Mouse (Mus musculus) lung, embryonic 15.5 days (tissue): ENCODE data around the gene Natd1. TPM values are rescaled to one million over a fixed set of nuclear protein-coding genes. Genes with fewer than 3 reads are reported as not detected.

Experiments
- ATAC-seq: fragments of 200-750 bp; cut with Nextera tagmentation; 2 replicates; pipeline ENCODE4 v1.8.0; 2017; ENCODE audit warnings: moderate number of reproducible peaks, borderline replicate concordance; ENCODE audit not compliant: low FRiP score, low TSS enrichment; ENCODE audit errors: extremely low read depth
- H3K27ac ChIP-seq: fragments of 300-500 bp; sonication (generic); 2 replicates; pipeline ENCODE4 v1.5.1; 2015; ENCODE audit warnings: moderate library complexity, mild to moderate bottlenecking, inconsistent platforms
- H3K27me3 ChIP-seq: fragments of 300-500 bp; sonication (generic); 2 replicates; pipeline ENCODE4 v1.6.1; 2015; ENCODE audit warnings: inconsistent platforms
- H3K36me3 ChIP-seq: fragments of 300-500 bp; sonication (generic); 2 replicates; pipeline ENCODE4 v1.6.1; 2015; ENCODE audit warnings: inconsistent platforms
- H3K4me1 ChIP-seq: fragments of 300-500 bp; sonication (generic); 2 replicates; pipeline ENCODE4 v1.6.1; 2015; ENCODE audit warnings: inconsistent platforms
- H3K4me2 ChIP-seq: fragments of 300-500 bp; sonication (generic); 2 replicates; pipeline ENCODE4 v1.6.1; 2015; ENCODE audit warnings: inconsistent platforms, mild to moderate bottlenecking, moderate library complexity
- H3K4me3 ChIP-seq: fragments of 300-500 bp; sonication (generic); 2 replicates; pipeline ENCODE4 v1.5.1; 2015; ENCODE audit warnings: mild to moderate bottlenecking, inconsistent platforms
- H3K9ac ChIP-seq: fragments of 300-500 bp; sonication (generic); 2 replicates; pipeline ENCODE4 v1.6.1; 2015; ENCODE audit warnings: inconsistent platforms
- H3K9me3 ChIP-seq: fragments of 300-500 bp; sonication (generic); 2 replicates; pipeline ENCODE4 v1.6.1; 2016; ENCODE audit warnings: inconsistent platforms
- WGBS: fragments of 180-500 bp; shearing (Covaris S2); methylation state at CpG from one replicate; pipeline ENCODE4 v1.1.7; 2015; 5-methylcytosine and 5-hydroxymethylcytosine counted together
- polyA plus RNA-seq: library from polyadenylated mRNA; unstranded; fragments of >200 nt; fragmentation: Nextera tagmentation; extraction: Ambion mirVana; gene quantifications from 2 replicates; pipeline ENCODE4 v1.2.1, GENCODE M21; 2015

Gene Natd1
- polyA plus RNA-seq, 1 experiment from 2014 or later = 26.6 TPM

DNA sequence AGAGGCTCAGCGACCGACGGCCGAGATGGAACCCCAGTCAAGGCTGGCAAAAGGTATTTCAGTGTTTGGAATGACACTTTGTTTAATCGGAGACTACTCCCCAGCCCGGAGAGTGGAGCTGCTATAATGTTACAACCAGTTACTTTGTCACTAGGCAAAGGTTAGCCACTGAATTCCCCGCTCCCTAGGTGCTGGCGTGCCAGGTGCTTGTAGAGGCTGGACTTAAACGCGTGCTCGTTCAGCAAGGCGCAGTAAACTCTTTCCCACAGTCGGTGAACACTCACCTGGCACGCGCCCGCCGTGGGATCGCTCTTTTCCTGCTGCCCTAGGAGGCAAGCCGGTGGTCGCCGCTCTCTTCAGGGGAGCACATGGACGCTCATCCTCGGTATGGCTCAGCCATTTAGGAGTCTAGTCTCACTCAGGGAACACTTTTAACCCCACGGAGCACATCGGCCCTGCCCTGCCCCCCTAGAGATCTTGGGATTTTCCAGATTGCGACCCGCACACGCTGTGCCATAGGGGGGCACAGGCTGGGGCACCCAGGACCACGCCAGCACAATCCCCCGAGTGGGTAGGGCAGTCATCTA is 16.8 kb upstream of the Natd1 start:
- no peaks in the 10 kb centered on the region for H3K36me3 ChIP-seq
- H3K4me3 ChIP-seq = peak overlapping the region; percentile 79
- ATAC-seq = no peak
- 0 out of 2 replicates have a peak overlapping the region, but pooled peaks have one; percentile 7 for H3K27ac ChIP-seq
- H3K9ac ChIP-seq = peak overlapping the region; percentile 61
- no peaks in the 10 kb centered on the region for H3K27me3 ChIP-seq
- H3K4me1 ChIP-seq = peaks cover 61% of the 10 kb centered on the region
- no peaks in the 10 kb centered on the region for H3K9me3 ChIP-seq
- WGBS = under 1% methylated on average over 30 of the region's 30 CpGs
- peak overlapping the region; percentile 89 for H3K4me2 ChIP-seq

DNA sequence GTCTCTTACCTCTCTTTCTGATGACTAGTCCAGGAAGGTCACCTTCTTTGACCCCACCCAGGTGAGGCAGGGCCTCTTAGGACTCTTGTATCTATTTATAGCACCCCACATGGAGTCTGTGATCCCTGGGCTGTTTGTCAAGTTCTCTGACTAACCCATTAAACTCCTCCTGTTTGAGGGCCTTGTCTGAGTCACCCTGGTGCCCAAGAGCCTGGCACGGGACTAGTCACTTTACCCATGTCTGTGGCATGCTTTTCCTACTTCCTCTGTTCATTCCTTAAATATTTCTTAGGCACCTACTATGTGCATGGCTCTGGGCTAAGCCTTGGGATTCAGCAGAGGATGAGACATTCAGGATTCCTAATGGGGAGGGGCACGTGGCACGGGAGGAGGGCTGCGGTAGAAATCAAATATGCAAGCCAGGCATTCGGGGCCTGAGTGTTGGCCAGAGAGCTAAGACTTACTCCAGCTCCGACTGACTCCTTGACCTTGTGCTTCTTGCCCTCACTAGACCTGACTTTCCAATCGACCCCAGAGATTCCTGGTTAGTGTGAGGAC is 16.3 kb upstream of the Natd1 start:
- 12% methylated on average over 7 of the region's 7 CpGs for WGBS
- H3K9ac ChIP-seq = peak overlapping the region; percentile 61; the same call in 1 of the 2 replicates
- H3K4me2 ChIP-seq = peak overlapping the region; percentile 89
- H3K9me3 ChIP-seq = no peaks in the 10 kb centered on the region
- H3K27me3 ChIP-seq = no peaks in the 10 kb centered on the region
- no peak for ATAC-seq
- H3K4me3 ChIP-seq = peak overlapping the region; percentile 79
- no peak overlapping the region for H3K27ac ChIP-seq
- H3K36me3 ChIP-seq = no peaks in the 10 kb centered on the region
- H3K4me1 ChIP-seq = peaks cover 55% of the 10 kb centered on the region

DNA sequence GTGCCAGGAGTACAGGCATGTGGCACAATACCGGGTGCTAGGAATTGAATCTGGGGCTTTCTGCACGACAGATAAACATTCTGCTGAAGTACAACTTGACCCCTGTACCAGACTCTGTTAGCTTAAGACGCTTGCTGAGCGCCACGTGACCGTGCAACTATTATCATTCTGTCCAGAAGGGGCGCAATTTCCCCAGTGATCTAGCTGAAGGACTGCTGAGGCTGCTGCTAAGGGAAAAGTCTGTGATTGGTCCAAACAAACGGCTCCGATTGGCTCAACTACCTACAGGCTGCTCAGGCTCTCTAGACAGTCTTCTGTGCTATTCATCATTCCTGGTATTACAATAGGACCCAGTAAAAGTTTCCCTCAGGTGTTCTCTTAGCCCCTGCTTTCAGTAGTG is 12.7 kb upstream of the Natd1 start:
- Histone ChIP-seq H3K27me3 (no peaks in the 10 kb centered on the region), H3K4me3 (peak overlapping the region; percentile 13; the same call in 1 of the 2 replicates), H3K27ac (peak overlapping the region; percentile 37; the same call in 1 of the 2 replicates), H3K9ac (no peak overlapping the region), H3K4me2 (peak overlapping the region; percentile 44), H3K9me3 (no peaks in the 10 kb centered on the region), H3K4me1 (peaks cover 24% of the 10 kb centered on the region), H3K36me3 (no peaks in the 10 kb centered on the region)
- WGBS = 0% methylated on average over 9 of the region's 9 CpGs
- ATAC-seq = peak; percentile 43; the same call in 1 of the 2 replicates

DNA sequence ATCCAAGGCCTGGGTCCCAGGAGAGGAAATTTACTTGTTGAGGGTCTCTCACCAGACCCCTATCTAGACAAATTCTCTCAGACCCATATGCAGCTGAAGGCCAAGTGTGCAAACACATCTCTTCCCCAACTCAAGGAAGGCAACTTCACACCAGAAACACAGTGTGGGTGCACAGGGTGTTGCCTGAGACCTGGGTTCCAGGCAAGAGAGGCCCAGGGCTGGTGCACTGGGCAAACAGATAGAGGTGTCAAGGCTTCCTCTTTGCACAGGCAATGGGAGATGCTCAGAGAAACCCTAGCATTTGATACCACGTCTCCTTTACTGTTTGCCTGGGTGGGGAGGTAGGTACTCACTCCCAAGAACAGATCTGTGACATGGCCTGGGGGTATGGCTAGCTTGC is 10.4 kb upstream of the Natd1 start:
- no peak overlapping the region for H3K4me2 ChIP-seq
- WGBS = 80% methylated on average over 1 of the region's 1 CpGs
- no peaks in the 10 kb centered on the region for H3K27me3 ChIP-seq
- H3K36me3 ChIP-seq = no peaks in the 10 kb centered on the region
- no peak for ATAC-seq
- H3K4me1 ChIP-seq = peaks cover 13% of the 10 kb centered on the region
- H3K4me3 ChIP-seq = no peak overlapping the region
- H3K9ac ChIP-seq = no peak overlapping the region
- no peak overlapping the region for H3K27ac ChIP-seq
- H3K9me3 ChIP-seq = no peaks in the 10 kb centered on the region

DNA sequence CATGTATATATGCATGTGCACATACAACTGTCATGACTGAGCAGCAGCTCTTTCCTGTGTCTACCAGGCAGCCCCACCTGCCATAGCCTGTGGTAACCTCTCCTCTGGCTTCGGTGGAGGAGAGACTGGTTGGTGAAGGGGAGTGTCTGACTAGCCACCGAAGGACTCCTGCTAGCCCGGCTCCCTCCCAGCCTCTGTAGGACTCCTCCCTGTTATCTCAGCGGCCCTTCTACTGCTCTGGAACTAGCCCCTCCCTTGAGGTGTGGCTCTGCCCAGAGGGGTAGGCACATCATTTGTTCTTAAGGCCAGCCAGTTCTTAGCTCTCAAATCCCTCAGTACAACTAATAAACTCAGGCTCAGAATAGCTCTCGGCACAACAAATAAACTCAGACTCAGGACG is 9.9 kb upstream of the Natd1 start:
- Histone ChIP-seq H3K27ac (no peak overlapping the region), H3K4me3 (no peak overlapping the region), H3K9me3 (no peaks in the 10 kb centered on the region), H3K27me3 (no peaks in the 10 kb centered on the region), H3K4me1 (peaks cover 13% of the 10 kb centered on the region), H3K4me2 (no peak overlapping the region), H3K9ac (no peak overlapping the region), H3K36me3 (no peaks in the 10 kb centered on the region)
- WGBS = 38% methylated on average over 6 of the region's 6 CpGs
- ATAC-seq = no peak

DNA sequence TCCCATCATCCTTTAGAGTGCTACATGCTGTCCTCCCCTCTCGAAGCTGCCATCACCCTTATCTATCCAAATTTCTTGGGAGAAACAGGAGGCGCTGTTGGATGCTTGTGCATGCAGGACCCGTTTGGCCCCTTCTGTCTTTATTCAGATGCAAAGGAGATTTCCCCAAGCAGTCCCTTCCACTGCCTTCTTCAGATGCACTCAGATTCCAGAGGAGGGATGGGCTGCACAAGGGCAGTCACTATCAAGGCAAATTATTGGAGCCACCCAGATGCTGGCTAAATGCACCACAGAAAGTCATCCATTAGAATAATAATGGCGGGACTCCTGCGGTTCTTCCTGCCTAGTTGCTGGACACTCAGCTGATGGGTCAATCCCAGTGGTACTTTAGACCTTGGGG is 8.4 kb upstream of the Natd1 start:
- Histone ChIP-seq H3K27me3 (no peaks in the 10 kb centered on the region), H3K4me3 (no peak overlapping the region), H3K4me2 (no peak overlapping the region), H3K4me1 (peaks cover 13% of the 10 kb centered on the region), H3K27ac (no peak overlapping the region), H3K9me3 (no peaks in the 10 kb centered on the region), H3K36me3 (no peaks in the 10 kb centered on the region), H3K9ac (no peak overlapping the region)
- ATAC-seq = no peak
- 73% methylated on average over 5 of the region's 5 CpGs for WGBS

DNA sequence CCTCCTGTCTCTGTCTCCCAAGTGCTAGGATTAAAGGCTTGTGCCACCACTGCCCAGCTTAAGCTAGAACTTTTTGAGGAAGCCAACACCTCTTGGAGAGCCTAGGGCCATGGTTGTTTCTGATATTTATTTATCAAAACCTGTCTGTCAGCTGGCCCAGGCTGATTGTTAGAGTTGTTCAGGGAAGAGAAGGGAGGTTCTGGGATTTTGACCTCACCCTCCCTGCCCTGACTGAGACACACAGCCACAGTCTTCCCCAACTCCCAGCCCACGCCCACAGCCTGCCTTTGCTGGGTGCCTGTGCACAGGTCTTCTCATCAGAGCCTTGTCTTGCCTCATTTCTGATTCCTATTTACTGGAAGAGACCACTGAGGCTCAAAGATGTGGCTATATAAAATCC is 7.6 kb upstream of the Natd1 start:
- Histone ChIP-seq H3K27me3 (no peaks in the 10 kb centered on the region), H3K36me3 (no peaks in the 10 kb centered on the region), H3K4me1 (peaks cover 8% of the 10 kb centered on the region), H3K27ac (no peak overlapping the region), H3K4me2 (no peak overlapping the region), H3K4me3 (no peak overlapping the region), H3K9me3 (no peaks in the 10 kb centered on the region), H3K9ac (no peak overlapping the region)
- 74% methylated on average over 1 of the region's 1 CpGs for WGBS
- ATAC-seq = no peak

DNA sequence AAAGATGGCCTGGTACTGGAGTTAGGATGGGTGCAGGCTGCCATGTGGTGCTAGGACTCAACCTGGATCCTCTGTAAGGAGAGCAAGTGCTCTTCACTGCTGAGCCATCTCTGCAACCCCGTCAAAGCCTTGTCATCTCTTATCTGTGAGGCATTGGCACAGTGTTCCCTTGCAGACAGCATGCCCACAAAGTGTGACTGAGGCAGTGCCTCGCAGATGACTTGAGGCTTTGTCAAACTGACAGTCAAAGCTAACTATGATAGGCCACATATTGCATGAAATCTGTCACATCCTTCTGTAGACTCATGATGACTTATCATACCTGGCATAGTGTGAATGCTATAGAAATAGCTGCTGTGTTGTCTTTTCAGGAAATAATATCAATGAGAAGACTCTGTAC is 5.5 kb upstream of the Natd1 start:
- ATAC-seq = no peak
- Histone ChIP-seq H3K9ac (no peak overlapping the region), H3K4me3 (no peak overlapping the region), H3K4me2 (no peak overlapping the region), H3K36me3 (no peaks in the 10 kb centered on the region), H3K27me3 (no peaks in the 10 kb centered on the region), H3K27ac (no peak overlapping the region), H3K4me1 (peaks cover 6% of the 10 kb centered on the region; the same call in 1 of the 2 replicates), H3K9me3 (no peaks in the 10 kb centered on the region)
- 63% methylated on average over 2 of the region's 2 CpGs for WGBS

DNA sequence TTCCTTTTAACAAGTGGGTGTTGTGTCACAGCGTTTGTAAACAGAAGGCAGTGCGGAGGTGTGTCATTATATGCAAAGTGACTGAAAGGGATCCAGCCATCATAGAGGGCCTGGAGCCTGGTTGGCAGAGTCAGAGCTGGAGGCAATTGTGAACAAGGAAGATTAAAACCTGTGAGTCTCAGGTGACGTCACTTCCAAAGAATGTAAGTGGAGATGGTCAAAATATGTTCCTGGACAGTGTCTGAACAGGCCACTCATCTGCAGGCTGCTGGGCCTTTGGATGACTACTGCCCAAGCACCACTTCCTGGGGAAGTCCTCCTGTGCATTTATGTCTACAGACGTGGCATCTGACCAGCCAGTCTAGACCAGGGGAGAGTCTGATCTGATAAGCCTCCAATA is 651 bp upstream of the Natd1 start:
- Histone ChIP-seq H3K9ac (no peak overlapping the region), H3K36me3 (no peaks in the 10 kb centered on the region), H3K27me3 (no peaks in the 10 kb centered on the region), H3K4me3 (no peak overlapping the region), H3K4me2 (no peak overlapping the region), H3K4me1 (peaks cover 37% of the 10 kb centered on the region), H3K27ac (no peak overlapping the region), H3K9me3 (no peaks in the 10 kb centered on the region)
- WGBS = 47% methylated on average over 4 of the region's 4 CpGs
- no peak for ATAC-seq

DNA sequence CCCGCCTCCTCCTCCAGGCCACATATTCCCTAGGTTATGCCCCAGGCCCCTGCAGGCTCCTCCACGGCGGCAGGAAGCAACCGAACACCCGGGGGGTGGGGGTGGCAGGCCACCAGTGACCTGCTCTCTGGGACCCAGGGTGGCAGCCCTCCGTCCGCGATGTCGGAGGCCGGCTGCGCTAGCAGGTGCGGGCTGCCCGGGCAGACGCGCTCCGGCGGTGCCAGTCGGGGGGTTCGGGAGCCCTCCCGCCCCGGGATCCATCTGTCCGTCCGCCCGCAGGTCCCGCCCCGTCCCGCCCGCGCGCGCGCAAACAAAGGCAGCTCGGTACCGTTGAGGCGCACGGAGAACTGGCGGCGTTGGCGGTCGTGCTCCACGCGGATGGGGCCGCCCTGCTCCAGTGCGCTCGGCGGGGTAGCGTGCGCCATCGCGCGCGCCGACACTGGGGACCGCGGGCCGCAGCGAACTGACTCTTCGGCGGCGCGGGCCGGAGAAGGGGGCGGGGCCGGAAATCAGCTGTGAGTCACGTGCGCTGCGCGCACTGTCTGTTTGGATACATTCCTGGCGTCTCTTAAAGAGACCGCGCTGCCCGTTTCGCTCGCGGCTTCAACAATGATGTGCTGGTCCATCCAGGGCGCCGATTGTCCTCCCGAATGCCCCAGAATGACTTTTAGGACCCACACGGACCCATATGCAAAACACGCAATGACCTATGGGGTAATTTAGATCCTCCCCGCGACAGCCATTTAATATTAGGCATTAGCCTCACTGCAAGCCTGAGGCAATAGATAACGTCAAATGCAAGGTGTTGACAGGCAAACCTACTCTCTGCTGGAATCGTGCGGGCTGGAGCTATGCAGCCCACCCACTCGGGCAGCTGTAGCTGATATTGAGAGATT is 1.0 kb downstream of the Natd1 start:
- peak overlapping the region; percentile 76 for H3K4me2 ChIP-seq
- no peaks in the 10 kb centered on the region for H3K9me3 ChIP-seq
- no peaks in the 10 kb centered on the region for H3K27me3 ChIP-seq
- H3K9ac ChIP-seq = peak overlapping the region; percentile 85
- ATAC-seq = peak; percentile 90
- WGBS = under 1% methylated on average over 85 of the region's 86 CpGs
- no peaks in the 10 kb centered on the region for H3K36me3 ChIP-seq
- H3K4me3 ChIP-seq = peak overlapping the region; percentile 93
- peaks cover 37% of the 10 kb centered on the region for H3K4me1 ChIP-seq
- peak overlapping the region; percentile 73 for H3K27ac ChIP-seq

DNA sequence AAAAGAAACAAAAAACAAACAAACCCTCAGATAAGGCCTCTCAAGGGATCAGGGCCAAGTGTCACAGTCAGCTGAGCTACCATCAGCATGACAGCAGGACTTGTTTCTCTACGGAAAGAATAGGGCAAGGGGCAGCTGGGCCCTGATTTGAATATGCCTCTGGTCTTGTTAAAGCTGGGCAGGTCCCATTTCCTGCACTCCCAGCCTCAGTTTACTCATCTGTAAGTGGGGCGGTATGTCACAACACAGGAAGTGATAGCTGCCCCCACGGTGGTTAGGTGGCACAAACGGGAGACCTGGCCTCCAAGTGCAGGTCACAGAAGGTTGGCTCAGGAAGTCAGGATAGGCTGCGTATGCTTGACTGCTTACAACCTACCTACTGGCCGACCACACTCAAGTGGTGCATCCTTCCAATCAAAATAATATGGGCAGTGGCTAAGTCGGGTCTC is 2.0 kb downstream of the Natd1 start:
- Histone ChIP-seq H3K9ac (peak overlapping the region; percentile 85), H3K27me3 (no peaks in the 10 kb centered on the region), H3K4me2 (peak overlapping the region; percentile 76), H3K4me3 (peak overlapping the region; percentile 93), H3K36me3 (no peaks in the 10 kb centered on the region), H3K9me3 (no peaks in the 10 kb centered on the region), H3K27ac (no peak overlapping the region), H3K4me1 (peaks cover 37% of the 10 kb centered on the region)
- no peak for ATAC-seq
- 16% methylated on average over 7 of the region's 7 CpGs for WGBS

DNA sequence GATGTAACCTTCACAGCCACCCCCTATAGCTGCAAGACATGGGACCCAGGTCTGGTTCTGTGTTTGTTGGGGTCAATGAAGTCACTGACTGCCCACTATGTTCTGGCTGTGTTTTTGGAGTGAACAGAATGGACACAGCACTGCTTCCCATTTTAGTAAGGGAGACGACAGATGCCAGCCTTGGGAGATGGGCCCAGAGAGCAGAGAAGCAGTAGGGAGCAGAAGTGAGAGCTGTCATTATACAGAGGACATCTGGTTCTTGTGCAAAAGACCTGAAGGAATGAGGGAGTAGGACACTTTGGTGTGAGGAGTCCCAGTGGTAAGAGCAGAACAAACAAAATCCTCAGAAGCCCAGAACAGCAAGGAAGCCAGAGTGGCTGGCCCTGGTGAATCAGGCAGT is 4.9 kb downstream of the Natd1 start:
- Histone ChIP-seq H3K27ac (no peak overlapping the region), H3K36me3 (peaks cover 14% of the 10 kb centered on the region; the same call in 1 of the 2 replicates), H3K4me2 (no peak overlapping the region), H3K4me1 (peaks cover 28% of the 10 kb centered on the region), H3K9me3 (no peaks in the 10 kb centered on the region), H3K4me3 (no peak overlapping the region), H3K9ac (no peak overlapping the region), H3K27me3 (no peaks in the 10 kb centered on the region)
- ATAC-seq = no peak
- 46% methylated on average over 1 of the region's 1 CpGs for WGBS
